Mouse (Mus musculus) cerebellum, adult 2 months (tissue): ENCODE data around the gene Mx1.

Experiments used
- CTCF ChIP-seq: fragments of 200-500 bp; IDR thresholded peaks from 2 replicates; pipeline ENCODE4 v1.5.1; 2011; ENCODE audit warnings: low read depth, mild to moderate bottlenecking, control low read depth, low read length, moderate library complexity, borderline replicate concordance; ENCODE audit not compliant: insufficient read depth
- POLR2A ChIP-seq: fragments of 200-500 bp; IDR thresholded peaks from 2 replicates; pipeline ENCODE4 v1.6.1; 2011; ENCODE audit warnings: low read length, control low read depth, borderline replicate concordance; ENCODE audit not compliant: insufficient read depth

DNA sequence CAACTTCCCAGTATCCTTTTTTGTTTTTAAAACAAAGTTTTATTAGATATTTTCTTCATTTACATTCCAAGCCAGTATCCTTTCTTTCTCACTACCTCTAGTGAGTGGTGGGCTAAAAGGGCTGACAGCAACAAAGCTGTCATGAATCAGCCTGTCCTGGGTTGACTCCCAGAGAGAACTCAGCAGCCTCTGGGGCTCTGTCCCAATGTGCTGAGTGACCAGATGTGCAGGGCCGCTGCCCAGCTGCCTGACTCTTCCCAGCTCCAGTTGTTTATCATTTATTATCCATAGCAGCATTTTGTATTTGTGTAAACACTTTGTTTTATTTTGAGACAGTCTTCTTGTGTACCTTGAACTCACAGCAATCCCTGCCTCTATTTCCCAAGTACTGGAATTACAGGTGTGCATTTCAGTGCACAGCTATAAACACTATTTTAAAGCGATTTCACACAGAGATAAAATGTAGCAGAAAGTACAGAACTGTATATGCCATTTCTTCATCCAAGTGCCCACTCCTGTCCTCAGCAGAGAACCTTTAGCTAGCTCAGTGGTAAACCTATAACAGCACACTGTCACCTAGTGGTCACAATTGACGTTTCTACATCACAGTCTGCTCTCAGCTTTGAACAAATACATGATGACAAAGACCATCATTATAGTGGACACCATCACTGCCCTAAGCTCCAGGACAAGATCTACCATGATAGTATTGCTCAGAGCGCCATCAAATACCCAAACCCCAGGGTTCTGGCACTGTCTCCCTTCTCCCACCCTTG lies 3.7 kb upstream of the Mx1 start:
- no peak for TF ChIP-seq POLR2A
- TF ChIP-seq CTCF: peak; percentile 28; the same call in 1 of the 2 replicates
